Mouse (Mus musculus) embryonic facial prominence, embryonic 15.5 days (tissue): ENCODE results near the gene Mast4. TPM values are rescaled to one million over a fixed set of nuclear protein-coding genes. Genes with fewer than 3 reads are reported as not detected.

Experiments
- ATAC-seq: fragments of 200-750 bp; cut with Nextera tagmentation; 2 replicates; pipeline ENCODE4 v1.8.0; 2017; ENCODE audit warnings: low read depth, moderate TSS enrichment; ENCODE audit not compliant: insufficient number of reproducible peaks, low FRiP score, low TSS enrichment
- H3K27ac ChIP-seq: fragments of 300-500 bp; sonication (generic); replicated peaks from 2 replicates; pipeline ENCODE4 v1.5.1; 2015; ENCODE audit warnings: mild to moderate bottlenecking, inconsistent platforms
- H3K27me3 ChIP-seq: fragments of 300-500 bp; sonication (generic); 2 replicates; pipeline ENCODE4 v1.6.1; 2015; ENCODE audit warnings: inconsistent platforms
- H3K36me3 ChIP-seq: fragments of 300-500 bp; sonication (generic); 2 replicates; pipeline ENCODE4 v1.6.1; 2015; ENCODE audit warnings: mild to moderate bottlenecking, inconsistent platforms
- H3K4me1 ChIP-seq: fragments of 300-500 bp; sonication (generic); 2 replicates; pipeline ENCODE4 v1.6.1; 2015; ENCODE audit warnings: inconsistent platforms
- H3K4me2 ChIP-seq: fragments of 300-500 bp; sonication (generic); replicated peaks from 2 replicates; pipeline ENCODE4 v1.6.1; 2015; ENCODE audit warnings: mild to moderate bottlenecking, inconsistent platforms
- H3K4me3 ChIP-seq: fragments of 300-500 bp; sonication (generic); replicated peaks from 2 replicates; pipeline ENCODE4 v1.5.1; 2015; ENCODE audit warnings: mild to moderate bottlenecking, inconsistent platforms
- H3K9ac ChIP-seq: fragments of 300-500 bp; sonication (generic); 2 replicates; pipeline ENCODE4 v1.6.1; 2015; ENCODE audit warnings: inconsistent platforms
- H3K9me3 ChIP-seq: fragments of 300-500 bp; sonication (generic); replicated peaks from 2 replicates; pipeline ENCODE4 v1.6.1; 2016; ENCODE audit warnings: inconsistent platforms
- WGBS: fragments of 180-500 bp; shearing (Covaris S2); methylation state at CpG from one replicate; pipeline ENCODE4 v1.1.7; 2015; 5-methylcytosine and 5-hydroxymethylcytosine counted together
- polyA plus RNA-seq: library from polyadenylated mRNA; unstranded; fragments of >200 nt; fragmentation: Nextera tagmentation; extraction: Ambion mirVana; gene quantifications from 2 replicates; pipeline ENCODE4 v1.2.1, GENCODE M21; 2015

The Mast4 gene
- polyA plus RNA-seq, 1 experiment from 2014 or later: 30.2 TPM

GRCm38 (mm10) chr13:102694154-102694553 lies 640.1 kb downstream of the Mast4 start:
- peaks cover 10% of the 10 kb centered on the region for H3K4me1 ChIP-seq
- H3K27ac ChIP-seq: no peak overlapping the region
- H3K4me2 ChIP-seq: no peak overlapping the region
- H3K9me3 ChIP-seq: no peaks in the 10 kb centered on the region
- H3K27me3 ChIP-seq: no peaks in the 10 kb centered on the region
- no peak for ATAC-seq
- H3K36me3 ChIP-seq: no peaks in the 10 kb centered on the region
- WGBS: 89% methylated on average over 7 of the region's 7 CpGs
- no peak overlapping the region for H3K9ac ChIP-seq
- H3K4me3 ChIP-seq: no peak overlapping the region

- Histone ChIP-seq H3K4me3 (no peak within 1 kb of the TSS), H3K9ac (no peak within 1 kb of the TSS), H3K4me2 (no peak within 1 kb of the TSS), H3K27ac (no peak within 1 kb of the TSS), H3K27me3 (no peaks in the 10 kb centered on the region), H3K4me1 (peaks cover 2% of the 10 kb centered on the region), H3K36me3 (no peaks in the 10 kb centered on the region), H3K9me3 (no peaks in the 10 kb centered on the region)
- ATAC-seq: no peak
- whole genome bisulfite sequencing: 62% methylated on average over 8 of the region's 8 CpGs
Measured at GRCm38 (mm10) chr13:102693341-102693801, 640.9 kb downstream of the Mast4 start, which contains the start of gene Cd180. TSS of gene Cd180 (plus strand) at chr13:102693558.

- Histone ChIP-seq H3K4me2 (no peak overlapping the region), H3K9ac (no peak overlapping the region), H3K27me3 (no peaks in the 10 kb centered on the region), H3K4me3 (no peak overlapping the region), H3K36me3 (no peaks in the 10 kb centered on the region), H3K27ac (no peak overlapping the region), H3K9me3 (no peaks in the 10 kb centered on the region), H3K4me1 (no peaks in the 10 kb centered on the region)
- ATAC-seq: no peak
- WGBS: 70% methylated on average over 11 of the region's 11 CpGs
Measured at GRCm38 (mm10) chr13:102691408-102692150, 642.7 kb downstream of the Mast4 start.

GRCm38 (mm10) chr13:102690184-102690583 lies 644.1 kb downstream of the Mast4 start:
- Histone ChIP-seq H3K36me3 (no peaks in the 10 kb centered on the region), H3K4me2 (no peak overlapping the region), H3K9ac (no peak overlapping the region), H3K27me3 (no peaks in the 10 kb centered on the region), H3K4me3 (no peak overlapping the region), H3K4me1 (no peaks in the 10 kb centered on the region), H3K27ac (no peak overlapping the region), H3K9me3 (no peaks in the 10 kb centered on the region)
- no peak for ATAC-seq
- WGBS: 89% methylated on average over 5 of the region's 5 CpGs

- H3K36me3 ChIP-seq: no peaks in the 10 kb centered on the region
- 81% methylated on average over 6 of the region's 6 CpGs for WGBS
- no peaks in the 10 kb centered on the region for H3K4me1 ChIP-seq
- no peak overlapping the region for H3K4me3 ChIP-seq
- no peak for ATAC-seq
- no peak overlapping the region for H3K9ac ChIP-seq
- no peaks in the 10 kb centered on the region for H3K27me3 ChIP-seq
- H3K9me3 ChIP-seq: no peaks in the 10 kb centered on the region
- H3K27ac ChIP-seq: no peak overlapping the region
- H3K4me2 ChIP-seq: no peak overlapping the region
Measured at GRCm38 (mm10) chr13:102689201-102690090, 644.9 kb downstream of the Mast4 start.

GRCm38 (mm10) chr13:102688121-102688520 lies 646.2 kb downstream of the Mast4 start:
- H3K36me3 ChIP-seq: no peaks in the 10 kb centered on the region
- no peaks in the 10 kb centered on the region for H3K9me3 ChIP-seq
- H3K27me3 ChIP-seq: no peaks in the 10 kb centered on the region
- no peak overlapping the region for H3K4me3 ChIP-seq
- no peak overlapping the region for H3K27ac ChIP-seq
- no peaks in the 10 kb centered on the region for H3K4me1 ChIP-seq
- no peak overlapping the region for H3K4me2 ChIP-seq
- 89% methylated on average over 1 of the region's 1 CpGs for WGBS
- no peak for ATAC-seq
- H3K9ac ChIP-seq: no peak overlapping the region

GRCm38 (mm10) chr13:102684890-102685289 lies 649.4 kb downstream of the Mast4 start:
- H3K4me3 ChIP-seq: no peak overlapping the region
- no peaks in the 10 kb centered on the region for H3K4me1 ChIP-seq
- no peaks in the 10 kb centered on the region for H3K9me3 ChIP-seq
- no peak overlapping the region for H3K9ac ChIP-seq
- no peaks in the 10 kb centered on the region for H3K27me3 ChIP-seq
- ATAC-seq: no peak
- 66% methylated on average over 4 of the region's 4 CpGs for WGBS
- H3K27ac ChIP-seq: no peak overlapping the region
- H3K36me3 ChIP-seq: no peaks in the 10 kb centered on the region
- no peak overlapping the region for H3K4me2 ChIP-seq
